Mouse (Mus musculus) left cerebral cortex, adult 18-20 months (tissue): ENCODE measurements around the gene Armcx4. TPM values are rescaled to one million over a fixed set of nuclear protein-coding genes. Genes with fewer than 3 reads are reported as not detected.
"Not testable (repeated sequence)": the region's sequence is repeated elsewhere in the genome, so short reads cannot be mapped to it uniquely, and the experiment has no call there.

Experiments
- DNase-seq, 2 experiments: peaks; one replicate each; pipeline ENCODE4 v3.0.0; 2021 to 2022; ENCODE audit warnings: low spot score in 2 of 2, mixed read lengths in 1 of 2
- long read RNA-seq, 2 experiments: library from polyadenylated mRNA; stranded (forward); transcript quantifications; one replicate each; pipeline ENCODE4 v2.0.0; 2021
- total RNA-seq, 2 experiments: library from RNA; stranded (reverse); gene quantifications; 2 replicates each; pipeline ENCODE4 v1.2.3; 2021

Gene Armcx4
- 10 to 100 TPM; 36.1 to 38.8 TPM for total RNA-seq
- long read RNA-seq, experiment 1, partial matches to known transcripts: 0 of 8 reads
- long read RNA-seq, experiment 1, other reads (novel, unspliced or antisense): 8 of 8 reads
- long read RNA-seq, experiment 2, full-length matches to known transcripts: 1 of 9 reads
- long read RNA-seq, experiment 2, partial matches to known transcripts: 2 of 9 reads
- long read RNA-seq, experiment 2, other reads (novel, unspliced or antisense): 6 of 9 reads

GRCm38 (mm10) chrX:134686267-134686666 lies at the start of gene Armcx4:
TSS of gene Armcx4 (plus strand) at chrX:134686519.
- peak; percentile 44 to 52 for DNase-seq

GRCm38 (mm10) chrX:134641000-134641760 lies 45.1 kb upstream of the Armcx4 start:
- no peak for DNase-seq

GRCm38 (mm10) chrX:134646338-134646737 lies 40.0 kb upstream of the Armcx4 start:
- no peak for DNase-seq

- no peak for DNase-seq
Measured at GRCm38 (mm10) chrX:134647421-134647820, 38.9 kb upstream of the Armcx4 start.

- DNase-seq: peak; percentile 60 to 78
Measured at GRCm38 (mm10) chrX:134648031-134648692, 38.2 kb upstream of the Armcx4 start.

- no peak for DNase-seq
Measured at GRCm38 (mm10) chrX:134652061-134652460, 34.3 kb upstream of the Armcx4 start.

- DNase-seq: no peak
Measured at GRCm38 (mm10) chrX:134661586-134661985, 24.7 kb upstream of the Armcx4 start.

- DNase-seq: no peak
Measured at GRCm38 (mm10) chrX:134675022-134675421, 11.3 kb upstream of the Armcx4 start.

- no peak for DNase-seq
Measured at GRCm38 (mm10) chrX:134675959-134676358, 10.4 kb upstream of the Armcx4 start.

- peak in 1 of 2 experiments; percentile 6 for DNase-seq
Measured at GRCm38 (mm10) chrX:134684936-134685335, 1.4 kb upstream of the Armcx4 start.

- peak in 1 of 2 experiments; percentile 22 for DNase-seq
Measured at GRCm38 (mm10) chrX:134686739-134687171, 436 bp downstream of the Armcx4 start.

- no peak for DNase-seq
Measured at GRCm38 (mm10) chrX:134689676-134690075, 3.4 kb downstream of the Armcx4 start.

GRCm38 (mm10) chrX:134690871-134691539 lies 4.7 kb downstream of the Armcx4 start:
- no peak for DNase-seq

- no peak for DNase-seq
Measured at GRCm38 (mm10) chrX:134691540-134691935, 5.2 kb downstream of the Armcx4 start.

GRCm38 (mm10) chrX:134716863-134717262 lies 30.5 kb downstream of the Armcx4 start:
- DNase-seq: no peak

- peak; percentile 57 to 63 for DNase-seq
Measured at GRCm38 (mm10) chrX:134717752-134718308, 31.5 kb downstream of the Armcx4 start, which contains the start of gene Armcx1. TSS of gene Armcx1 (plus strand) at chrX:134717963.

- peak; percentile 40 to 54 for DNase-seq
Measured at GRCm38 (mm10) chrX:134718524-134718923, 32.2 kb downstream of the Armcx4 start.

GRCm38 (mm10) chrX:134723762-134724161 lies 37.4 kb downstream of the Armcx4 start:
- not testable (repeated sequence) for DNase-seq

- DNase-seq: no peak
Measured at GRCm38 (mm10) chrX:134729778-134730177, 43.5 kb downstream of the Armcx4 start.

GRCm38 (mm10) chrX:134737796-134738195 lies 51.5 kb downstream of the Armcx4 start:
- no peak for DNase-seq

GRCm38 (mm10) chrX:134739160-134739559 lies 52.8 kb downstream of the Armcx4 start:
- DNase-seq: no peak
